Mouse (Mus musculus): ENCODE data around the gene Tmprss12. TPM values are rescaled to one million over a fixed set of nuclear protein-coding genes. Genes with fewer than 3 reads are reported as not detected.
"Not testable (repeated sequence)": the region's sequence is repeated elsewhere in the genome, so short reads cannot be mapped to it uniquely, and the experiment has no call there.

Gene Tmprss12
- polyA plus RNA-seq, 1 experiment from 2014 or later, result not detected

GRCm38 (mm10) chr15:100332077-100332961 is 51.7 kb downstream of the Tmprss12 start:
- H3K4me1 ChIP-seq, result peaks cover 13% of the 10 kb centered on the region
- H3K4me3 ChIP-seq (replicated peaks); H3K27me3 ChIP-seq (replicated peaks); H3K27ac ChIP-seq (replicated peaks); H3K9ac ChIP-seq (replicated peaks); H3K9me3 ChIP-seq (replicated peaks); H3K4me2 ChIP-seq; H3K36me3 ChIP-seq: not testable (repeated sequence)
- ATAC-seq (ENCODE audit: low FRiP score), result peak; percentile 28; the same call in 1 of the 2 replicates
- 63% methylated on average over 3 of the region's 10 CpGs for WGBS

- Histone ChIP-seq H3K9me3 (replicated peaks) (no peaks in the 10 kb centered on the region), H3K9ac (replicated peaks) (no peak within 1 kb of the TSS), H3K4me3 (replicated peaks) (no peak within 1 kb of the TSS), H3K36me3 (no peaks in the 10 kb centered on the region), H3K4me1 (peaks cover 10% of the 10 kb centered on the region; the same call in 1 of the 2 replicates), H3K27me3 (replicated peaks) (no peaks in the 10 kb centered on the region), H3K4me2 (no peak within 1 kb of the TSS), H3K27ac (replicated peaks) (no peak within 1 kb of the TSS)
- WGBS, result 58% methylated on average over 10 of the region's 10 CpGs
- ATAC-seq (ENCODE audit: low FRiP score), result no peak
These were observed 54.0 kb downstream of the Tmprss12 start, which contains the start of gene Mettl7a3 for GRCm38 (mm10) chr15:100334629-100335028. Gene Mettl7a3 (plus strand): TSS chr15:100334929.

- H3K9me3 ChIP-seq (replicated peaks); H3K4me2 ChIP-seq; H3K27me3 ChIP-seq (replicated peaks); H3K9ac ChIP-seq (replicated peaks); H3K27ac ChIP-seq (replicated peaks); H3K4me3 ChIP-seq (replicated peaks); H3K36me3 ChIP-seq; ATAC-seq (ENCODE audit: low FRiP score); H3K4me1 ChIP-seq: not testable (repeated sequence)
These were observed 56.7 kb downstream of the Tmprss12 start for GRCm38 (mm10) chr15:100337328-100337727.

GRCm38 (mm10) chr15:100337847-100338246 is 57.2 kb downstream of the Tmprss12 start:
- not testable (repeated sequence) for H3K4me1 ChIP-seq; H3K4me3 ChIP-seq (replicated peaks); H3K9ac ChIP-seq (replicated peaks); H3K9me3 ChIP-seq (replicated peaks); H3K27me3 ChIP-seq (replicated peaks); ATAC-seq (ENCODE audit: low FRiP score); H3K4me2 ChIP-seq; H3K36me3 ChIP-seq; H3K27ac ChIP-seq (replicated peaks)
- 44% methylated on average over 10 of the region's 10 CpGs for WGBS

GRCm38 (mm10) chr15:100341314-100341980 is 60.8 kb downstream of the Tmprss12 start:
- not testable (repeated sequence) for H3K4me1 ChIP-seq; H3K27me3 ChIP-seq (replicated peaks); H3K36me3 ChIP-seq; H3K4me2 ChIP-seq; H3K9ac ChIP-seq (replicated peaks); H3K27ac ChIP-seq (replicated peaks); H3K9me3 ChIP-seq (replicated peaks); H3K4me3 ChIP-seq (replicated peaks); ATAC-seq (ENCODE audit: low FRiP score)
- 86% methylated on average over 4 of the region's 5 CpGs for WGBS

Other genes with a start within 250 kb of the Tmprss12 start
- 13.8 and 14.0 TPM in 2 replicates for gene Dip2b, start 242.2 kb upstream of the Tmprss12 start, polyA plus RNA-seq (2015; fragmentation: Nextera tagmentation; extraction: Ambion mirVana)
- 13.3 and 22.0 TPM in 2 replicates for gene Atf1, start 53.0 kb upstream of the Tmprss12 start, polyA plus RNA-seq (2015; fragmentation: Nextera tagmentation; extraction: Ambion mirVana)
- 3.8 and 5.4 TPM in 2 replicates for gene Mettl7a1, start 23.3 kb downstream of the Tmprss12 start, polyA plus RNA-seq (2015; fragmentation: Nextera tagmentation; extraction: Ambion mirVana)
- 0.32 and 0.64 TPM in 2 replicates for gene Mettl7a3, start 54.1 kb downstream of the Tmprss12 start, polyA plus RNA-seq (2015; fragmentation: Nextera tagmentation; extraction: Ambion mirVana)
- gene Methig1, start 72.3 kb downstream of the Tmprss12 start, polyA plus RNA-seq (2015; fragmentation: Nextera tagmentation; extraction: Ambion mirVana), result 1.1 and 1.7 TPM in 2 replicates
- gene Mettl7a2, start 72.4 kb downstream of the Tmprss12 start, polyA plus RNA-seq (2015; fragmentation: Nextera tagmentation; extraction: Ambion mirVana), result not detected in 2 replicates
- gene Higd1c, start 83.7 kb downstream of the Tmprss12 start, polyA plus RNA-seq (2015; fragmentation: Nextera tagmentation; extraction: Ambion mirVana), result 1.8 TPM in 1 of 2 replicates, not detected in the other
- gene Gm5475, start 141.3 kb downstream of the Tmprss12 start, polyA plus RNA-seq (2015; fragmentation: Nextera tagmentation; extraction: Ambion mirVana), result 0.08 and 0.23 TPM in 2 replicates
- gene Slc11a2, start 144.2 kb downstream of the Tmprss12 start, polyA plus RNA-seq (2015; fragmentation: Nextera tagmentation; extraction: Ambion mirVana), result 23.5 and 24.2 TPM in 2 replicates
- 50.6 and 57.2 TPM in 2 replicates for gene Letmd1, start 188.2 kb downstream of the Tmprss12 start, polyA plus RNA-seq (2015; fragmentation: Nextera tagmentation; extraction: Ambion mirVana)
- gene Csrnp2, start 214.7 kb downstream of the Tmprss12 start, polyA plus RNA-seq (2015; fragmentation: Nextera tagmentation; extraction: Ambion mirVana), result 34.1 and 37.9 TPM in 2 replicates